Mouse (Mus musculus) embryonic facial prominence, embryonic 10.5 days (tissue): ENCODE data around the gene Atp6v1e2. TPM values are rescaled to one million over a fixed set of nuclear protein-coding genes. Genes with fewer than 3 reads are reported as not detected.
A peak's percentile ranks its signal among the peaks of the same experiment; 100 is the strongest.

Experiments used
- DNase-seq: peaks from one replicate; pipeline ENCODE4 v3.0.0-alpha.2; 2017; ENCODE audit warnings: low spot score
- H3K27ac ChIP-seq: fragments of 300-500 bp; sonication (generic); replicated peaks from 2 replicates; pipeline ENCODE4 v1.5.1; 2016; ENCODE audit warnings: mild to moderate bottlenecking
- H3K27me3 ChIP-seq: fragments of 300-500 bp; sonication (generic); replicated peaks from 2 replicates; pipeline ENCODE4 v1.6.1; 2016; ENCODE audit warnings: low read depth, mild to moderate bottlenecking; ENCODE audit not compliant: poor library complexity, severe bottlenecking
- H3K36me3 ChIP-seq: fragments of 300-500 bp; sonication (generic); replicated peaks from 2 replicates; pipeline ENCODE4 v1.6.1; 2016; ENCODE audit warnings: mild to moderate bottlenecking, moderate library complexity
- H3K4me1 ChIP-seq: fragments of 300-500 bp; sonication (generic); 2 replicates; pipeline ENCODE4 v1.6.1; 2016
- H3K4me3 ChIP-seq: fragments of 300-500 bp; sonication (generic); 2 replicates; pipeline ENCODE4 v1.5.1; 2016; ENCODE audit warnings: mild to moderate bottlenecking, moderate library complexity
- H3K9me3 ChIP-seq: fragments of 300-500 bp; sonication (generic); 2 replicates; pipeline ENCODE4 v1.6.1; 2016; ENCODE audit warnings: mild to moderate bottlenecking
- WGBS: fragments of 180-500 bp; shearing (Covaris S2); methylation state at CpG from one replicate; pipeline ENCODE4 v1.1.7; 2016; 5-methylcytosine and 5-hydroxymethylcytosine counted together
- polyA plus RNA-seq: library from polyadenylated mRNA; unstranded; fragments of >200 nt; fragmentation: Nextera tagmentation; extraction: Ambion mirVana; gene quantifications from 2 replicates; pipeline ENCODE4 v1.2.1, GENCODE M21; 2016

Atp6v1e2 gene
- not detected in 2 replicates for polyA plus RNA-seq

GRCm38 (mm10) chr17:86947840-86948796 lies at the start of gene Atp6v1e2:
Atp6v1e2 (minus strand) TSS chr17:86947897.
- peak; percentile 39 for DNase-seq
- Histone ChIP-seq H3K4me1 (peaks cover 11% of the 10 kb centered on the region), H3K36me3 (no peaks in the 10 kb centered on the region), H3K27me3 (no peaks in the 10 kb centered on the region; the same call in 1 of the 2 replicates), H3K4me3 (no peak within 1 kb of the TSS), H3K27ac (peak within 1 kb of the TSS; percentile 70; the same call in 1 of the 2 replicates), H3K9me3 (no peaks in the 10 kb centered on the region)
- 82% methylated on average over 28 of the region's 28 CpGs for WGBS

- Histone ChIP-seq H3K4me3 (no peak overlapping the region), H3K27me3 (no peaks in the 10 kb centered on the region), H3K4me1 (no peaks in the 10 kb centered on the region), H3K27ac (no peak overlapping the region), H3K9me3 (no peaks in the 10 kb centered on the region), H3K36me3 (peaks cover 36% of the 10 kb centered on the region)
- whole genome bisulfite sequencing: 93% methylated on average over 6 of the region's 6 CpGs
- no peak for DNase-seq
Observed at GRCm38 (mm10) chr17:86997323-86997722, 49.6 kb upstream of the Atp6v1e2 start.

DNA sequence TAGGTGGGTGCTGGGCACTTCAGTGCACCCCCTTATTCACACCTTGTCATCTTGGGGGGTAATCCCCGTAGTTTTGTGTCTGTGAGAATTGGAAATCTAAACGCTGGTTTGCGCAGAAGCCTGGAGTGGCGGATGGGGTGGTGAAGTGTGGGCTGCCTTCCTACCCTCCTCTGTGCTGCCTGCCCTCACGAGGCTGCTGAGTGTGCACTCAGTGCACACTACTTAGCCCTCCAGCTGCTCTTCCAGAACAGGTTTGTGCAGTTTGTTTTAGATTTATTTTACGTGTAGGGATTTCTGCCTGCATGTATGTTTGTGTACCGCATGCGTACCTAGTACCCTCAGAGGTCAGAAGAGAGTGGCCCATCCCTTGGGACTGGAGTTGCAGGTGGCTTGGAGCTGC lies 43.6 kb upstream of the Atp6v1e2 start:
- 0 out of 2 replicates have a peak, but pooled peaks cover 7% of the 10 kb centered on the region for H3K36me3 ChIP-seq
- H3K27me3 ChIP-seq: no peaks in the 10 kb centered on the region
- H3K9me3 ChIP-seq: no peaks in the 10 kb centered on the region
- H3K4me3 ChIP-seq: no peak overlapping the region
- 91% methylated on average over 8 of the region's 8 CpGs for WGBS
- H3K27ac ChIP-seq: no peak overlapping the region
- H3K4me1 ChIP-seq: peaks cover 19% of the 10 kb centered on the region
- DNase-seq: no peak

- WGBS: 75% methylated on average over 6 of the region's 6 CpGs
- H3K27ac ChIP-seq: no peak overlapping the region
- no peaks in the 10 kb centered on the region for H3K27me3 ChIP-seq
- H3K4me1 ChIP-seq: peaks cover 42% of the 10 kb centered on the region
- H3K9me3 ChIP-seq: no peaks in the 10 kb centered on the region
- DNase-seq: no peak
- peaks cover 6% of the 10 kb centered on the region; the same call in 1 of the 2 replicates for H3K36me3 ChIP-seq
- no peak overlapping the region for H3K4me3 ChIP-seq
Observed at GRCm38 (mm10) chr17:86988601-86989184, 41.0 kb upstream of the Atp6v1e2 start.

DNA sequence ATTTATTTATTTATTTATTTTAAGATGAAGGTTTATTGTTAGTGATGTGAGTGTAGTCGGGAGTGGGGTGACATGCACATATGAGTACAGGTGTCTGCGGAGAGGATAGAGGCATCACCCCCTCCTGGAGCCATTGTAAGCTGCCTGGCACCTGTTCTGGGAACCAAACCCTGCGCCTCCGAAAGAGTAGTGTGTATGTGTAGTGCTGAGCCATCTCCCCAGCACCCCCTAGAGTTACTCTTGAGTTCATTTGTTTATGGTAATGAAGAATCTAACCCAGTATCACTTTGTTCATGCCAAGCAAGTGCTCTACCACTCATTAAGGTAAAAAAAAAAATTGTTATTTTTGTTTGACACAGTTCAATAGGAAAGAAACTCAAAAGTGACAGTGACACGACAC lies 40.5 kb upstream of the Atp6v1e2 start:
- H3K36me3 ChIP-seq: peaks cover 11% of the 10 kb centered on the region
- peaks cover 42% of the 10 kb centered on the region for H3K4me1 ChIP-seq
- H3K27me3 ChIP-seq: no peaks in the 10 kb centered on the region
- H3K9me3 ChIP-seq: no peaks in the 10 kb centered on the region
- no peak for DNase-seq
- no peak overlapping the region for H3K4me3 ChIP-seq
- 89% methylated on average over 5 of the region's 5 CpGs for WGBS
- no peak overlapping the region for H3K27ac ChIP-seq

GRCm38 (mm10) chr17:86986449-86987138 lies 38.9 kb upstream of the Atp6v1e2 start:
- Histone ChIP-seq H3K27me3 (no peaks in the 10 kb centered on the region), H3K27ac (peak overlapping the region; percentile 51; the same call in 1 of the 2 replicates), H3K36me3 (peaks cover 24% of the 10 kb centered on the region), H3K4me1 (peaks cover 42% of the 10 kb centered on the region), H3K9me3 (no peaks in the 10 kb centered on the region), H3K4me3 (peak overlapping the region; percentile 34; the same call in 1 of the 2 replicates)
- peak; percentile 58 for DNase-seq
- 49% methylated on average over 17 of the region's 17 CpGs for WGBS

- no peak for DNase-seq
- no peaks in the 10 kb centered on the region for H3K27me3 ChIP-seq
- no peak overlapping the region for H3K4me3 ChIP-seq
- peaks cover 34% of the 10 kb centered on the region for H3K4me1 ChIP-seq
- 75% methylated on average over 9 of the region's 9 CpGs for WGBS
- peaks cover 49% of the 10 kb centered on the region for H3K36me3 ChIP-seq
- no peak overlapping the region for H3K27ac ChIP-seq
- no peaks in the 10 kb centered on the region for H3K9me3 ChIP-seq
Observed at GRCm38 (mm10) chr17:86982497-86982896, 34.8 kb upstream of the Atp6v1e2 start.

DNA sequence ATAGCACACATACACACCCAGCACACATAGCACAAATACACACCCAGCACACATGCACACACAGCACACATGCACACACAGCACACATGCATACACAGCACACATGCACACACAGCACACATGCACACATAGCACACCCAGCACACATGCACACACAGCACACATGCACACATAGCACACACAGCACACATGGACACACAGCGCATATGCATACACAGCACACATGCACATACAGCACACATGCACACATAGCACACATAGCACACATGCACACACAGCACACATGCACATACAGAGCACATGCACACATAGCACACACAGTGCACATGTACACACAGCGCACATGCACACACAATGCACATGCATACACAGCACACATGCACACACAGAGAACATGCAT lies 34.0 kb upstream of the Atp6v1e2 start:
- Histone ChIP-seq H3K4me3 (no peak overlapping the region), H3K36me3 (peaks cover 49% of the 10 kb centered on the region), H3K4me1 (peaks cover 26% of the 10 kb centered on the region), H3K9me3 (no peaks in the 10 kb centered on the region), H3K27ac (no peak overlapping the region), H3K27me3 (no peaks in the 10 kb centered on the region)
- DNase-seq: no peak
- 96% methylated on average over 2 of the region's 2 CpGs for WGBS

DNA sequence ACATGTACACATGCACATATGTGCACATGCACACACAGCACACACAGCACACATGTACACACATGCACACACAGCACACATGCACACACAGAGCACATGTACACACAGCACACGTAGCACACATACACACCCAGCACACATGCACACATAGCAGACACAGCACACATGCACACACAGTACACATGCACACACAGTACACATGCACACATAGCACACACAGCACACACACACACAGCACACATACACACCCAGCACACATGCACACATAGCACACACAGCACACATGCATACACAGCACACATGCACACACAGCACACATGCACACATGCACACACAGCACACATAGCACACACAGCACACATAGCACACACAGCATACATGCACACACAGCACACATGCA lies 33.5 kb upstream of the Atp6v1e2 start:
- H3K27me3 ChIP-seq: no peaks in the 10 kb centered on the region
- no peak overlapping the region for H3K4me3 ChIP-seq
- no peaks in the 10 kb centered on the region for H3K9me3 ChIP-seq
- H3K4me1 ChIP-seq: peaks cover 21% of the 10 kb centered on the region
- H3K36me3 ChIP-seq: peaks cover 52% of the 10 kb centered on the region
- 90% methylated on average over 1 of the region's 1 CpGs for WGBS
- no peak overlapping the region for H3K27ac ChIP-seq
- DNase-seq: no peak

DNA sequence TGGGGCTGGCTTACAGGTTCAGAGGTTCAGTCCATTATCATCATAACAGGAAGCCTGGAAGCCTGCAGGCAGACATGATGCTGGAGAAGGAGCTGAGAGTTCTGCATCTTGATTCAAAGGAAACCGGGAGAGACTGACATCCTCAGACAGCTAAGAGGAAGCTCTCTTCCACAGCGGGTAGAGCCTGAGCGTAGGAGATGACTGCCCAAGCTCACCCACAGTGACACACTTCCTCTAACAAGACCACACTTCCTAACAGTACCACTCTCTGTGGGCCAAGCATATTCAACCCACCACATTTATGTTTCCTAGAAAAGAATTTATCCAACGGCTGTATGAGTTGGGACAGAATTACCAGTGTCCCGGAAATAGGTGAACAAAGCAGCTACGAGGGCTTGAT lies 30.8 kb upstream of the Atp6v1e2 start:
- H3K27ac ChIP-seq: no peak overlapping the region
- no peak for DNase-seq
- peaks cover 71% of the 10 kb centered on the region for H3K36me3 ChIP-seq
- 93% methylated on average over 6 of the region's 6 CpGs for WGBS
- peaks cover under 1% of the 10 kb centered on the region; the same call in 1 of the 2 replicates for H3K4me1 ChIP-seq
- H3K4me3 ChIP-seq: no peak overlapping the region
- H3K27me3 ChIP-seq: no peaks in the 10 kb centered on the region
- no peaks in the 10 kb centered on the region for H3K9me3 ChIP-seq

GRCm38 (mm10) chr17:86976387-86976786 lies 28.7 kb upstream of the Atp6v1e2 start:
- H3K36me3 ChIP-seq: peaks cover 71% of the 10 kb centered on the region
- H3K4me1 ChIP-seq: peaks cover 3% of the 10 kb centered on the region; the same call in 1 of the 2 replicates
- H3K27ac ChIP-seq: no peak overlapping the region
- H3K4me3 ChIP-seq: no peak overlapping the region
- no peaks in the 10 kb centered on the region for H3K27me3 ChIP-seq
- WGBS: 74% methylated on average over 10 of the region's 10 CpGs
- no peak for DNase-seq
- H3K9me3 ChIP-seq: no peaks in the 10 kb centered on the region

DNA sequence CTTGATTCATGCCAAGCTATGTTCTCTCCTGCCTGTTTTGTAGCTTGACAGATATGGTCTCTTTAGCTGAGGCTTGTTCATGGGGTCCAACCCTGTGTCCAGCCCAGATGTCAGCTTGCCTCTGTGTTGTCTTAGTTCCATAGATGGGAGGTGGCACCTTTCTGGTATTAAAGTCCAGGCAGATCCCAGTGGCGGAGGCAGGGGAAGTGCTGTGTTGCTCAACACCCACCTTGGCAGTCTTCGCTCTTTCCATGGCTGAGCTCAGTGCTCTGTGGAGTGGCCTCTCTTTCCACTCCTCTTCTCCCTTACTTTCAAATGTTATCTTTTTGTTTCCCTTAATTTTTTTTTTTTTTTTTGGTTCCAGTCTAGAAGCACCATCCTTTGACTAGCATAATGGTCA lies 25.4 kb upstream of the Atp6v1e2 start:
- DNase-seq: no peak
- no peaks in the 10 kb centered on the region for H3K27me3 ChIP-seq
- peaks cover 17% of the 10 kb centered on the region for H3K4me1 ChIP-seq
- WGBS: 92% methylated on average over 2 of the region's 2 CpGs
- no peak overlapping the region for H3K27ac ChIP-seq
- H3K9me3 ChIP-seq: no peaks in the 10 kb centered on the region
- peaks cover 73% of the 10 kb centered on the region for H3K36me3 ChIP-seq
- H3K4me3 ChIP-seq: no peak overlapping the region
